Mouse (Mus musculus): ENCODE data around the gene Hnrnpl. TPM values are rescaled to one million over a fixed set of nuclear protein-coding genes. Genes with fewer than 3 reads are reported as not detected.

Gene Hnrnpl
- polyA plus RNA-seq, 1 experiment from 2014 or later, result 180 TPM

Other genes starting within 250 kb of the Hnrnpl start
- 31.5 and 33.8 TPM in 2 replicates for gene Samd4b, start 210.4 kb upstream of the Hnrnpl start, polyA plus RNA-seq (2014; fragmentation: Nextera tagmentation; extraction: Ambion mirVana)
- 20.7 and 23.5 TPM in 2 replicates for gene Pak4, start 210.4 kb upstream of the Hnrnpl start, polyA plus RNA-seq (2014; fragmentation: Nextera tagmentation; extraction: Ambion mirVana)
- gene Acp7, start 177.2 kb upstream of the Hnrnpl start, polyA plus RNA-seq (2014; fragmentation: Nextera tagmentation; extraction: Ambion mirVana), result 0.10 and 0.40 TPM in 2 replicates
- gene Fbxo27, start 115.7 kb upstream of the Hnrnpl start, polyA plus RNA-seq (2014; fragmentation: Nextera tagmentation; extraction: Ambion mirVana), result 6.9 and 7.1 TPM in 2 replicates
- 27.8 and 29.0 TPM in 2 replicates for gene Fbxo17, start 91.7 kb upstream of the Hnrnpl start, polyA plus RNA-seq (2014; fragmentation: Nextera tagmentation; extraction: Ambion mirVana)
- 119 and 120 TPM in 2 replicates for gene Mrps12, start 66.7 kb upstream of the Hnrnpl start, polyA plus RNA-seq (2014; fragmentation: Nextera tagmentation; extraction: Ambion mirVana)
- gene Sars2, start 66.5 kb upstream of the Hnrnpl start, polyA plus RNA-seq (2014; fragmentation: Nextera tagmentation; extraction: Ambion mirVana), result 20.5 and 22.9 TPM in 2 replicates
- gene Ccer2, start 52.4 kb upstream of the Hnrnpl start, polyA plus RNA-seq (2014; fragmentation: Nextera tagmentation; extraction: Ambion mirVana), result 3.8 and 12.7 TPM in 2 replicates
- gene Sirt2, start 41.8 kb upstream of the Hnrnpl start, polyA plus RNA-seq (2014; fragmentation: Nextera tagmentation; extraction: Ambion mirVana), result 76.8 and 79.3 TPM in 2 replicates
- gene Nfkbib, start 41.0 kb upstream of the Hnrnpl start, polyA plus RNA-seq (2014; fragmentation: Nextera tagmentation; extraction: Ambion mirVana), result 40.9 and 41.5 TPM in 2 replicates
- 2.7 and 3.0 TPM in 2 replicates for gene Rinl, start 19.6 kb upstream of the Hnrnpl start, polyA plus RNA-seq (2014; fragmentation: Nextera tagmentation; extraction: Ambion mirVana)
- 183 and 202 TPM in 2 replicates for gene Ech1, start 16.7 kb downstream of the Hnrnpl start, polyA plus RNA-seq (2014; fragmentation: Nextera tagmentation; extraction: Ambion mirVana)
- gene Lgals4, start 25.3 kb downstream of the Hnrnpl start, polyA plus RNA-seq (2014; fragmentation: Nextera tagmentation; extraction: Ambion mirVana), result 3.4 and 4.1 TPM in 2 replicates
- gene Lgals7, start 55.3 kb downstream of the Hnrnpl start, polyA plus RNA-seq (2014; fragmentation: Nextera tagmentation; extraction: Ambion mirVana), result 27.3 and 53.0 TPM in 2 replicates
- 0.58 and 0.72 TPM in 2 replicates for gene Capn12, start 72.9 kb downstream of the Hnrnpl start, polyA plus RNA-seq (2014; fragmentation: Nextera tagmentation; extraction: Ambion mirVana)
- gene Actn4, start 153.8 kb downstream of the Hnrnpl start, polyA plus RNA-seq (2014; fragmentation: Nextera tagmentation; extraction: Ambion mirVana), result 256 and 280 TPM in 2 replicates
- 403 and 404 TPM in 2 replicates for gene Eif3k, start 173.3 kb downstream of the Hnrnpl start, polyA plus RNA-seq (2014; fragmentation: Nextera tagmentation; extraction: Ambion mirVana)
- gene Map4k1, start 173.5 kb downstream of the Hnrnpl start, polyA plus RNA-seq (2014; fragmentation: Nextera tagmentation; extraction: Ambion mirVana), result 7.2 and 8.7 TPM in 2 replicates

All from embryonic facial prominence, embryonic 14.5 days (tissue).